Comparison of ENCODE assay signal across 8 mouse cellular contexts in genomic region chr2:11705201-11706025, GRCm38 (mm10). TPM values are rescaled to one million over a fixed set of nuclear protein-coding genes. Genes with fewer than 3 reads are reported as not detected.
A peak's percentile ranks its signal among the peaks of the same experiment; 100 is the strongest.
DNase-seq lines count a peak whose midpoint lies in the region; ATAC-seq and TF ChIP-seq lines count a peak whose summit lies in the region.

Il15ra (plus strand) TSS chr2:11705290.

- no peak for TF ChIP-seq EP300 in ES-Bruce4 (IDR thresholded peaks at IDR 0.05; ENCODE audit: insufficient read depth, low read depth, low read length)

- TF ChIP-seq POLR2A in ES-Bruce4 (IDR thresholded peaks at IDR 0.05; ENCODE audit: insufficient read depth, low read length) = no peak
- TF ChIP-seq POLR2A in thymus, adult 2 months (IDR thresholded peaks at IDR 0.05; ENCODE audit: control insufficient read depth, extremely low read depth, insufficient read depth, low read length, poor library complexity) = no peak

- H3K4me1 ChIP-seq in ES-Bruce4 (ENCODE audit: control insufficient read depth, insufficient read depth, low read length) = no peaks in the 10 kb centered on the region
- peaks cover 18% of the 10 kb centered on the region for H3K4me1 ChIP-seq in forebrain, embryonic 16.5 days (replicated peaks; ENCODE audit: control insufficient read depth, insufficient read depth, low read length)
- H3K4me1 ChIP-seq in lung, embryonic 14.5 days (ENCODE audit: insufficient read depth) = no peaks in the 10 kb centered on the region
- peaks cover 11% of the 10 kb centered on the region for H3K4me1 ChIP-seq in thymus, adult 2 months (replicated peaks; ENCODE audit: control insufficient read depth, insufficient read depth, low read length)

- DNase-seq in c-Kit-positive CD71-negative TER-119-negative erythroid progenitor cells, embryonic 14.5 days (ENCODE audit: low read depth) = peak; percentile 32
- DNase-seq in heart, postnatal 14 days = peak; percentile 83 to 90
- DNase-seq in large intestine, adult 2 months (ENCODE audit: low read depth, low spot score) = peak; percentile 61
- DNase-seq in lung, embryonic 14.5 days = peak; percentile 68
- peak; percentile 49 for DNase-seq in thymus, adult 2 months

- intact Hi-C loops in heart, postnatal 14 days (cut with DNase I) = loop anchor here (5.0 kb wide), 2 partner anchors 72 to 103 kb away; partner anchors contain the start of genes Ankrd16, Fbh1 and Rbm17

- H3K9ac ChIP-seq in ES-Bruce4 (ENCODE audit: low read depth, poor library complexity, severe bottlenecking) = 0 out of 2 replicates have a peak within 1 kb of the TSS, but pooled peaks have one; percentile 4
- H3K9ac ChIP-seq in forebrain, embryonic 16.5 days (replicated peaks; ENCODE audit: low read depth, low read length) = peak within 1 kb of the TSS; percentile 61
- peak within 1 kb of the TSS; percentile 64 for H3K9ac ChIP-seq in lung, embryonic 14.5 days

- no peak for TF ChIP-seq CTCF in ES-Bruce4 (IDR thresholded peaks at IDR 0.05; ENCODE audit: low read depth, low read length)
- no peak for TF ChIP-seq CTCF in lung, embryonic 14.5 days (IDR thresholded peaks at IDR 0.05; ENCODE audit: low read depth)
- no peak for TF ChIP-seq CTCF in thymus, adult 2 months (IDR thresholded peaks at IDR 0.05; ENCODE audit: borderline replicate concordance, control insufficient read depth, extremely low read depth, insufficient read depth, low read length, poor library complexity)

- H3K36me3 ChIP-seq in ES-Bruce4 (ENCODE audit: control insufficient read depth, insufficient read depth, low read length, poor library complexity, severe bottlenecking) = no peaks in the 10 kb centered on the region
- no peaks in the 10 kb centered on the region for H3K36me3 ChIP-seq in forebrain, embryonic 16.5 days (ENCODE audit: control insufficient read depth, insufficient read depth)
- no peaks in the 10 kb centered on the region for H3K36me3 ChIP-seq in lung, embryonic 14.5 days (ENCODE audit: insufficient read depth)
- no peaks in the 10 kb centered on the region for H3K36me3 ChIP-seq in thymus, adult 2 months (ENCODE audit: control insufficient read depth, insufficient read depth, low read length)

- peak within 1 kb of the TSS; percentile 99 for H3K4me2 ChIP-seq in forebrain, embryonic 16.5 days (ENCODE audit: low read length)
- H3K4me2 ChIP-seq in lung, embryonic 14.5 days = peak within 1 kb of the TSS; percentile 95

- H3K27ac ChIP-seq in ES-Bruce4 (ENCODE audit: insufficient read depth, low read length) = no peak within 1 kb of the TSS
- H3K27ac ChIP-seq in forebrain, embryonic 16.5 days (ENCODE audit: low read length) = no peak within 1 kb of the TSS
- no peak within 1 kb of the TSS for H3K27ac ChIP-seq in lung, embryonic 14.5 days (ENCODE audit: low read depth)
- no peak within 1 kb of the TSS for H3K27ac ChIP-seq in thymus, adult 2 months (ENCODE audit: control insufficient read depth, insufficient read depth, low read length)

- H3K9me3 ChIP-seq in ES-Bruce4 (replicated peaks; ENCODE audit: control insufficient read depth, insufficient read depth, low read length, poor library complexity, severe bottlenecking) = no peaks in the 10 kb centered on the region
- H3K9me3 ChIP-seq in forebrain, embryonic 16.5 days (ENCODE audit: control insufficient read depth, low read length) = no peaks in the 10 kb centered on the region
- H3K9me3 ChIP-seq in lung, embryonic 14.5 days (ENCODE audit: low read depth, low read length) = no peaks in the 10 kb centered on the region

- peak within 1 kb of the TSS; percentile 52 for H3K4me3 ChIP-seq in ES-Bruce4 (ENCODE audit: low read depth, low read length)
- H3K4me3 ChIP-seq in forebrain, embryonic 16.5 days (replicated peaks; ENCODE audit: low read length) = peak within 1 kb of the TSS; percentile 62
- peak within 1 kb of the TSS; percentile 60 for H3K4me3 ChIP-seq in lung, embryonic 14.5 days (ENCODE audit: low read depth, low read length)
- peak within 1 kb of the TSS; percentile 91 for H3K4me3 ChIP-seq in thymus, adult 2 months (ENCODE audit: control insufficient read depth, insufficient read depth, low read length)

- peak; percentile 69 for ATAC-seq in forebrain, embryonic 16.5 days
- peak; percentile 70 for ATAC-seq in lung, embryonic 14.5 days (ENCODE audit: insufficient read depth)
- peak; percentile 72 for ATAC-seq in neutrophil, adult 5-6 weeks (ENCODE audit: extremely low read depth, insufficient number of reproducible peaks, low FRiP score, poor library complexity, severe bottlenecking)

- H3K27me3 ChIP-seq in ES-Bruce4 (ENCODE audit: control insufficient read depth, insufficient read depth, low read length, poor library complexity, severe bottlenecking) = peaks cover 8% of the 10 kb centered on the region
- H3K27me3 ChIP-seq in forebrain, embryonic 16.5 days (replicated peaks; ENCODE audit: control insufficient read depth, insufficient read depth, low read length) = peaks cover 13% of the 10 kb centered on the region; the same call in 1 of the 2 replicates
- 0 out of 2 replicates have a peak, but pooled peaks cover 3% of the 10 kb centered on the region for H3K27me3 ChIP-seq in lung, embryonic 14.5 days (ENCODE audit: insufficient read depth, low read length)
- no peaks in the 10 kb centered on the region for H3K27me3 ChIP-seq in thymus, adult 2 months (ENCODE audit: control insufficient read depth, insufficient read depth, low read length)

- under 1% methylated on average over 37 of the region's 37 CpGs for WGBS in forebrain, embryonic 16.5 days
- WGBS in large intestine, adult 2 months = under 1% methylated on average over 37 of the region's 37 CpGs
- under 1% methylated on average over 37 of the region's 37 CpGs for WGBS in lung, embryonic 14.5 days
- under 1% methylated on average over 37 of the region's 37 CpGs for WGBS in thymus, adult 2 months

RNA-seq across cellular contexts. Expression of gene Il15ra, which starts in this region (rescaled TPM):
- 4.9 and 5.1 TPM in 2 replicates for polyA plus RNA-seq in ES-Bruce4 (2011; ENCODE audit: insufficient read depth, insufficient read length, low read depth, missing spikeins)
- polyA plus RNA-seq in forebrain, embryonic 16.5 days (2015; fragmentation: Nextera tagmentation; extraction: Ambion mirVana) = 0.39 and 0.80 TPM in 2 replicates
- 10 to 100 TPM; 34.1 to 38.4 TPM for total RNA-seq in heart, postnatal 14 days (2021)
- 27.5 and 39.0 TPM in 2 replicates for polyA plus RNA-seq in large intestine, adult 2 months (2012; rRNA removed)
- polyA plus RNA-seq in lung, embryonic 14.5 days (2014; fragmentation: Nextera tagmentation; extraction: Ambion mirVana) = 1.6 and 2.2 TPM in 2 replicates
- 12.1 and 14.4 TPM in 2 replicates for total RNA-seq in neutrophil, adult 5-6 weeks (2017)
- polyA plus RNA-seq in thymus, adult 2 months (2012; rRNA removed) = 86.9 and 99.7 TPM in 2 replicates

Comparison
In these comparisons a context has a peak if more than half of its experiments do, and no peak if none do; other contexts are left out.
1. Peak in ATAC-seq, H3K4me3 ChIP-seq, H3K9ac ChIP-seq and H3K4me2 ChIP-seq in forebrain, embryonic 16.5 days; RNA of the gene not detected or under 1 TPM.
2. H3K9ac ChIP-seq: peak in every context shown above with its lines; median percentile 64 in lung, embryonic 14.5 days; 61 in forebrain, embryonic 16.5 days; 4 in ES-Bruce4.
3. DNase-seq: peak in every context shown above with its lines; median percentile 86 in heart, postnatal 14 days; 68 in lung, embryonic 14.5 days; 61 in large intestine, adult 2 months; 49 in thymus, adult 2 months; 32 in c-Kit-positive CD71-negative TER-119-negative erythroid progenitor cells, embryonic 14.5 days.